Mouse (Mus musculus) intestine, embryonic 15.5 days (tissue): ENCODE data around the gene St8sia2. TPM values are rescaled to one million over a fixed set of nuclear protein-coding genes. Genes with fewer than 3 reads are reported as not detected.

ENCODE experiments used
- ATAC-seq: fragments of 200-750 bp; cut with Nextera tagmentation; 2 replicates; pipeline ENCODE4 v1.8.0; 2017; ENCODE audit warnings: moderate TSS enrichment, moderate library complexity
- H3K27ac ChIP-seq: fragments of 300-500 bp; sonication (generic); 2 replicates; pipeline ENCODE4 v1.5.1; 2015; ENCODE audit warnings: mild to moderate bottlenecking, inconsistent platforms
- H3K27me3 ChIP-seq: fragments of 300-500 bp; sonication (generic); replicated peaks from 2 replicates; pipeline ENCODE4 v1.6.1; 2015; ENCODE audit warnings: inconsistent platforms
- H3K36me3 ChIP-seq: fragments of 300-500 bp; sonication (generic); 2 replicates; pipeline ENCODE4 v1.6.1; 2015; ENCODE audit warnings: inconsistent platforms
- H3K4me1 ChIP-seq: fragments of 300-500 bp; sonication (generic); replicated peaks from 2 replicates; pipeline ENCODE4 v1.6.1; 2015; ENCODE audit warnings: inconsistent platforms
- H3K4me2 ChIP-seq: fragments of 300-500 bp; sonication (generic); replicated peaks from 2 replicates; pipeline ENCODE4 v1.6.1; 2015; ENCODE audit warnings: mild to moderate bottlenecking, inconsistent platforms
- H3K4me3 ChIP-seq: fragments of 300-500 bp; sonication (generic); replicated peaks from 2 replicates; pipeline ENCODE4 v1.5.1; 2015; ENCODE audit warnings: inconsistent platforms
- H3K9ac ChIP-seq: fragments of 300-500 bp; sonication (generic); 2 replicates; pipeline ENCODE4 v1.6.1; 2015; ENCODE audit warnings: inconsistent platforms
- H3K9me3 ChIP-seq: fragments of 300-500 bp; sonication (generic); 2 replicates; pipeline ENCODE4 v1.6.1; 2016; ENCODE audit warnings: inconsistent platforms
- WGBS: fragments of 180-500 bp; shearing (Covaris S2); methylation state at CpG from one replicate; pipeline ENCODE4 v1.1.7; 2015; 5-methylcytosine and 5-hydroxymethylcytosine counted together
- polyA plus RNA-seq: library from polyadenylated mRNA; unstranded; fragments of >200 nt; fragmentation: Nextera tagmentation; extraction: Ambion mirVana; gene quantifications from 2 replicates; pipeline ENCODE4 v1.2.1, GENCODE M21; 2015

Gene St8sia2
- polyA plus RNA-seq, 1 experiment from 2014 or later: 4.4 TPM

- no peaks in the 10 kb centered on the region for H3K4me1 ChIP-seq
- no peak overlapping the region for H3K4me3 ChIP-seq
- no peaks in the 10 kb centered on the region for H3K36me3 ChIP-seq
- no peak for ATAC-seq
- no peak overlapping the region for H3K27ac ChIP-seq
- no peaks in the 10 kb centered on the region for H3K9me3 ChIP-seq
- no peak overlapping the region for H3K4me2 ChIP-seq
- WGBS: 55% methylated on average over 5 of the region's 5 CpGs
- no peak overlapping the region for H3K9ac ChIP-seq
- H3K27me3 ChIP-seq: no peaks in the 10 kb centered on the region
These were observed 59.0 kb downstream of the St8sia2 start for GRCm38 (mm10) chr7:73954441-73954840.

DNA sequence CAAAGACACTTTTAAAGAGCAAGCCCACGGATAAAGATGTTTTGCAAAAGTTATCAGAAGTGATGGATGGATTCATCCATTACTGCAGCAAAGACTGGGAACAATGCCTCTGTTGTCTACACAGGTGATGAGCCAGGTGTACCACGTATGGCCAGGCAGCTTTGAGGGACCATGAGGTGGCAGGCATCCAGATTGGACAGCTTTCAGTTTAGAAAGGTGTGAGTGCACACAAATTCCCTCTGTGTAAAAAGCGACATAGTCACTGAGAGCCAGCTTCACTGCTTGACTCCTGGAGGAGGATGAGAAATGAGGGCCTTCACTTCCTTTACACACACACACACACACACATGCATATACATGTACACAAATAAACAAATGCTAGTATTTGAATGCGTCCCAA lies 60.4 kb downstream of the St8sia2 start:
- H3K27ac ChIP-seq: no peak overlapping the region
- no peaks in the 10 kb centered on the region for H3K9me3 ChIP-seq
- no peaks in the 10 kb centered on the region for H3K27me3 ChIP-seq
- 80% methylated on average over 4 of the region's 4 CpGs for WGBS
- no peak for ATAC-seq
- no peaks in the 10 kb centered on the region for H3K4me1 ChIP-seq
- no peaks in the 10 kb centered on the region for H3K36me3 ChIP-seq
- no peak overlapping the region for H3K4me3 ChIP-seq
- no peak overlapping the region for H3K4me2 ChIP-seq
- no peak overlapping the region for H3K9ac ChIP-seq

- Histone ChIP-seq H3K27ac (no peak overlapping the region), H3K27me3 (no peaks in the 10 kb centered on the region; the same call in 1 of the 2 replicates), H3K36me3 (no peaks in the 10 kb centered on the region), H3K4me3 (no peak overlapping the region), H3K9ac (no peak overlapping the region), H3K9me3 (no peaks in the 10 kb centered on the region), H3K4me1 (peaks cover 3% of the 10 kb centered on the region), H3K4me2 (no peak overlapping the region)
- WGBS: 24% methylated on average over 4 of the region's 4 CpGs
- ATAC-seq: peak; percentile 86
These were observed 71.8 kb downstream of the St8sia2 start for GRCm38 (mm10) chr7:73941640-73942039.

- Histone ChIP-seq H3K36me3 (no peaks in the 10 kb centered on the region), H3K27me3 (no peaks in the 10 kb centered on the region; the same call in 1 of the 2 replicates), H3K9me3 (no peaks in the 10 kb centered on the region), H3K4me1 (peaks cover 3% of the 10 kb centered on the region), H3K4me3 (no peak overlapping the region), H3K9ac (no peak overlapping the region), H3K4me2 (no peak overlapping the region), H3K27ac (no peak overlapping the region)
- no peak for ATAC-seq
- WGBS: 92% methylated on average over 8 of the region's 8 CpGs
These were observed 74.3 kb downstream of the St8sia2 start for GRCm38 (mm10) chr7:73939236-73939635.

GRCm38 (mm10) chr7:73938046-73938810 lies 75.3 kb downstream of the St8sia2 start:
- peaks cover 3% of the 10 kb centered on the region for H3K4me1 ChIP-seq
- no peaks in the 10 kb centered on the region; the same call in 1 of the 2 replicates for H3K27me3 ChIP-seq
- no peak overlapping the region for H3K4me2 ChIP-seq
- no peak overlapping the region for H3K4me3 ChIP-seq
- no peaks in the 10 kb centered on the region for H3K36me3 ChIP-seq
- WGBS: 87% methylated on average over 7 of the region's 7 CpGs
- H3K9me3 ChIP-seq: no peaks in the 10 kb centered on the region
- ATAC-seq: no peak
- H3K9ac ChIP-seq: no peak overlapping the region
- H3K27ac ChIP-seq: no peak overlapping the region

DNA sequence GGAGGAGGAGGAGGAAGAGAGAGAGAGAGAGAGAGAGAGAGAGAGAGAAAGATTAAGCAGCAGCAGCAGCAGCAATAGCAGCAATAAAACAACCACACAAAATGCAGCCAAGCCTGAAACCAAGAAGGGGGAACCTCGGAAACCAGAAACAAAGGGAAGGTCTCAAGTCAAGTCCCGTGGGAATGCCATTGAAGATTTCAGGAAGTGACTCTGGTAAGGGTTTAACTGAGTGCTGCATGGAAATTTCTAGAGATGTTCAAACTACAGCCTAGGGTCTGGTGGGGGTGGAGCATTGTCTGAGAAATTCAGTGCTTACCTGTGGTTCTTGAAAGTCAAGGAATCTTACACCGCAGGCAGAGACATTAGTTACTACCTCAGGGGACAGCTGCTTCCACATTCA lies 77.4 kb downstream of the St8sia2 start:
- H3K27me3 ChIP-seq: no peaks in the 10 kb centered on the region; the same call in 1 of the 2 replicates
- H3K36me3 ChIP-seq: no peaks in the 10 kb centered on the region
- H3K9ac ChIP-seq: no peak overlapping the region
- no peaks in the 10 kb centered on the region for H3K9me3 ChIP-seq
- ATAC-seq: no peak
- no peak overlapping the region for H3K27ac ChIP-seq
- 55% methylated on average over 3 of the region's 3 CpGs for WGBS
- 0 out of 2 replicates have a peak, but pooled peaks cover 2% of the 10 kb centered on the region for H3K4me1 ChIP-seq
- H3K4me3 ChIP-seq: no peak overlapping the region
- H3K4me2 ChIP-seq: no peak overlapping the region

DNA sequence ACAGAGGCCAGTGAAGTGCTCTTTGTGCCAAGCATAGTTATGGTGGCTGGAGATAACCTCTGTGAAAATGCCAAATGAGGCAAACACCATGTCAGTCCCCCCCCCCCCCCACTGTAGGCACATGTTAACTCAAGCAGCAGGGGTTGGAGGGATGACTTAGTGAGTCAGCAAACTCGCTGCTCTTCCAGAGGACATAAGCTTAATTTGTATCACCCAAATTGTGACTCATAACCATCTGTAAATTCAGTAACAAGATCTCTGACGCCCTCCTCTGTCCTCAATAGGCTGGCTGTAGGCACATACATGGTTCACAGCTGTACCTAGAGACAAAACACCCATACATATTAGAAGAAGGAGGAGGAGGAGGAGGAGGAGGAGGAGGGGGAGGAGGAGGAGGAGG lies 77.8 kb downstream of the St8sia2 start:
- H3K27ac ChIP-seq: no peak overlapping the region
- H3K4me3 ChIP-seq: no peak overlapping the region
- no peak overlapping the region for H3K4me2 ChIP-seq
- H3K36me3 ChIP-seq: no peaks in the 10 kb centered on the region
- 61% methylated on average over 2 of the region's 2 CpGs for WGBS
- H3K9ac ChIP-seq: no peak overlapping the region
- H3K9me3 ChIP-seq: no peaks in the 10 kb centered on the region
- ATAC-seq: no peak
- 0 out of 2 replicates have a peak, but pooled peaks cover 2% of the 10 kb centered on the region for H3K4me1 ChIP-seq
- no peaks in the 10 kb centered on the region; the same call in 1 of the 2 replicates for H3K27me3 ChIP-seq

GRCm38 (mm10) chr7:73933036-73933435 lies 80.5 kb downstream of the St8sia2 start:
- H3K9me3 ChIP-seq: no peaks in the 10 kb centered on the region
- no peak overlapping the region for H3K4me3 ChIP-seq
- 57% methylated on average over 3 of the region's 3 CpGs for WGBS
- H3K36me3 ChIP-seq: no peaks in the 10 kb centered on the region
- no peaks in the 10 kb centered on the region; the same call in 1 of the 2 replicates for H3K27me3 ChIP-seq
- no peak overlapping the region for H3K27ac ChIP-seq
- no peak overlapping the region for H3K4me2 ChIP-seq
- no peak overlapping the region for H3K9ac ChIP-seq
- 0 out of 2 replicates have a peak, but pooled peaks cover 2% of the 10 kb centered on the region for H3K4me1 ChIP-seq
- no peak for ATAC-seq

DNA sequence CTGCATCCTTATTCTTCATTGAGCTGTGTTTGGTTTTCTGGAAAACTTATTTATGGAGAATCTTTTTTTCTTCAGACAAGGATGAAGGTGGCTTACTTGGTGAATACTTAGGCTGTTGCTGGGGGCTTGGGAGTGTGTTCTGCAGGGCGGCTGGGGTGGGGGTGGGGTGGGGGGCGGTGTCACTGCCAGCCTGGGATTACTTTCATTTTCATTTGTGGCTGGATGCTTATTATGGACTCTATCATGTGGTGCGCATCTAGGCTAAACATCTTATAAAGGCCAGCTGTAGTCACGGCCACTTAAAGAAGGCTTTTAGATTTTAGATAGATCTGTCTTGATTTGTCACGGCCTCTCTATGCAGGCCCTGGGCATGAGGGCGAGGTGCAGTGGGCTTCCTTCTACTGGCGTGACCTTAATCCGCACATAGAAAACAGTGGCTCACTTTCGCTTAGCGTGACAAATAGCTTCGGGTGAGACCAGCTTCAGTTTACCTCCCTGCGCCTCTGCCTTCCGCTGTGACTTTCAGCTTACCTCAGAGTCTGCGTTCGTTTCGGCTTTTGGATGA lies 92.5 kb downstream of the St8sia2 start:
- Histone ChIP-seq H3K36me3 (no peaks in the 10 kb centered on the region), H3K9ac (no peak overlapping the region), H3K4me1 (no peaks in the 10 kb centered on the region), H3K27me3 (no peaks in the 10 kb centered on the region), H3K9me3 (no peaks in the 10 kb centered on the region), H3K27ac (no peak overlapping the region), H3K4me2 (no peak overlapping the region), H3K4me3 (no peak overlapping the region)
- WGBS: 83% methylated on average over 16 of the region's 16 CpGs
- no peak for ATAC-seq

GRCm38 (mm10) chr7:73917633-73918311 lies 95.7 kb downstream of the St8sia2 start:
- Histone ChIP-seq H3K9me3 (no peaks in the 10 kb centered on the region), H3K27ac (no peak overlapping the region), H3K4me2 (no peak overlapping the region), H3K9ac (no peak overlapping the region), H3K4me1 (no peaks in the 10 kb centered on the region), H3K36me3 (no peaks in the 10 kb centered on the region), H3K4me3 (no peak overlapping the region), H3K27me3 (no peaks in the 10 kb centered on the region)
- 58% methylated on average over 9 of the region's 9 CpGs for WGBS
- peak; percentile 61; the same call in 1 of the 2 replicates for ATAC-seq

- H3K9me3 ChIP-seq: no peaks in the 10 kb centered on the region
- no peak overlapping the region for H3K9ac ChIP-seq
- no peak overlapping the region for H3K4me3 ChIP-seq
- no peaks in the 10 kb centered on the region for H3K27me3 ChIP-seq
- H3K4me2 ChIP-seq: no peak overlapping the region
- no peaks in the 10 kb centered on the region for H3K36me3 ChIP-seq
- no peak for ATAC-seq
- H3K27ac ChIP-seq: no peak overlapping the region
- H3K4me1 ChIP-seq: no peaks in the 10 kb centered on the region
- 40% methylated on average over 4 of the region's 4 CpGs for WGBS
These were observed 101.6 kb downstream of the St8sia2 start for GRCm38 (mm10) chr7:73911899-73912298.

DNA sequence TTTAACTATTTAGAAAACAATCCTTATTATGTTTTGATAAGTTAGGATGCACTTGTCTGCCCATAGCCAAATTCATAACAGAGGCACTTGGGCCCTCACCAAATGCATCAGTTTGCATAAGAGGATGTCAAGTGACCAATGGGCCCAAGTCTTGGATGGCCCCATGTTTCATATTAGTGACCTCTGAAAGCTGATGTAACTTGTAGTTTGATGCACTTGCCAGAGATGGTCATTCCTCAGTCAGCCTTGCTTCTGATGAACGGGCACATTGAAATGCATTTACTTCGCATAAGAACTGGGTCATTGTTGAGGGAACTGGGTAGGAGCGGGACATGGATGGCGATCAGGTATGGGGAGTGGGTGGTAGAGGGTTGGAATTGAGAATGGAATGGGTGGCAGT lies 102.6 kb downstream of the St8sia2 start:
- H3K9me3 ChIP-seq: no peaks in the 10 kb centered on the region
- no peaks in the 10 kb centered on the region for H3K36me3 ChIP-seq
- no peaks in the 10 kb centered on the region for H3K27me3 ChIP-seq
- WGBS: 97% methylated on average over 4 of the region's 4 CpGs
- no peak overlapping the region for H3K27ac ChIP-seq
- no peak overlapping the region for H3K4me2 ChIP-seq
- H3K9ac ChIP-seq: no peak overlapping the region
- no peak for ATAC-seq
- H3K4me1 ChIP-seq: no peaks in the 10 kb centered on the region
- H3K4me3 ChIP-seq: no peak overlapping the region
